Mouse (Mus musculus) urinary bladder, adult 2 months (tissue): ENCODE results near the gene Gm7356. TPM values are rescaled to one million over a fixed set of nuclear protein-coding genes. Genes with fewer than 3 reads are reported as not detected.
"Not testable (repeated sequence)": the region's sequence is repeated elsewhere in the genome, so short reads cannot be mapped to it uniquely, and the experiment has no call there.

Source experiments
- DNase-seq: peaks from one replicate; pipeline ENCODE4 v3.0.0; 2022; ENCODE audit warnings: low spot score
- polyA plus RNA-seq: library from polyadenylated mRNA; depleted of rRNA; stranded (reverse); fragments of >200 nt; gene quantifications from 2 replicates; pipeline ENCODE4 v1.2.3, GENCODE M21; 2012; rRNA removed

The Gm7356 gene
- not detected in 2 replicates for polyA plus RNA-seq

GRCm38 (mm10) chr17:14003604-14004003 is at the start of gene Gm7356:
TSS of gene Gm7356 (minus strand) at chr17:14003704.
- not testable (repeated sequence) for DNase-seq

GRCm38 (mm10) chr17:14041880-14042279 is 38.4 kb upstream of the Gm7356 start:
- not testable (repeated sequence) for DNase-seq

DNA sequence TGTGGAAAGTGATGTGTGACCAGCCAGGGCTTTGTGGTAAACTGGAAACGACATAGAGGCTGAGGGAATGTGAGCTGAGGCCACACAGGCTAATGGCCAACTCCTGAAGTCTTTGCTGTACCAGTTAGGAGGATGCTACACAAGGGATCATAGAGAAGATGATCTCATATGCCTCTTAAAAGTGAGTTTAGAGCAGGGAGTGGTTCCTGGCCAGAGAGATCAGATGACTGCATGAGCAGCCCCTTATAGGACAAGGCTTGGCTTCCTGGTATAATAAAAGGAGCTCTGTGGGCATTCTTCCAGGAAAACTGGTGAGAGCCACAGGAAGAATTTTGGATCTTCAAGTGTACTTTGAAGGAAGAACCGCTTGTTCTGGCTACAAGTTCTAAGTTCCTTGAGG is 33.5 kb upstream of the Gm7356 start:
- DNase-seq: not testable (repeated sequence)

GRCm38 (mm10) chr17:14036113-14036512 is 32.6 kb upstream of the Gm7356 start:
- not testable (repeated sequence) for DNase-seq

GRCm38 (mm10) chr17:13993425-13993824 is 10.1 kb downstream of the Gm7356 start:
- not testable (repeated sequence) for DNase-seq

DNA sequence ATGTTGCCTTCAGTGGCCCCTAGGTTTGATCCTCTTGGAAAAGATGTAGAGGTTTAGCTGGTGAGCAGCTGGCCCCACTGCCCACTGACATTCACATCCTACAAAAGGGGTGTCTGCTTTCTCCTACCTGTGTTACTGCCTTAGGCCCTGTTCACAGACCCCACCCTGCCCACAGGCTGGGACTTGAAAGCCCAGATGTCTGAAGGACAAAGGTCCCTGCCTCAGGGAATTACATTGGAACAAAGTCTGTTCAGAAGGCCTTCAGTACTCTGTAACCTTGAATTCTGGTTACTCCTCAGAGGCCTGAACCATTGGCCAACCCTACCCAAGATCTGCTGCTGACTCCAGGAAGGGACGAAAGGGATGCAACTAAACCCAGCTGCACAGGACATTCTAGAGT is 15.8 kb downstream of the Gm7356 start:
- DNase-seq: no peak

DNA sequence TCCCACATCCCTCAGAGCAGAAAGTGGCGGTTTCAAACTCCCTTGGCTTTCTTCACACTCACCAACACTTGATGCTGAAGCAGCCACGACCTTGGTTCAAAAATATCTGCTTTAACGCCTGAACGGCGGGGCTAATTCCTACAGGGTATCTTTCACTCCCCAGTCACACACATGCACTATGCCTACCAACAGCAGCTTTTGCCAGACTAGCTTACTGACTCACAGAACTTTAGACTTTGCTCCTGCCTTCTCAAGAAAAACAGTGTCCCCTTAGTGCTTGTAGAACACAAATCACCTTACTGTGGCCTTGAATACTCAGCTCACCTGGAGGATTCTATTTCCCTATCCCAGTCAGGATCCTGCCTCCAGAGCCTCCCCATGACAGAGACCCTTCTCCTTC is 32.7 kb downstream of the Gm7356 start:
- DNase-seq: not testable (repeated sequence)

- DNase-seq: not testable (repeated sequence)
These were observed 33.6 kb downstream of the Gm7356 start for GRCm38 (mm10) chr17:13969917-13970316.

DNA sequence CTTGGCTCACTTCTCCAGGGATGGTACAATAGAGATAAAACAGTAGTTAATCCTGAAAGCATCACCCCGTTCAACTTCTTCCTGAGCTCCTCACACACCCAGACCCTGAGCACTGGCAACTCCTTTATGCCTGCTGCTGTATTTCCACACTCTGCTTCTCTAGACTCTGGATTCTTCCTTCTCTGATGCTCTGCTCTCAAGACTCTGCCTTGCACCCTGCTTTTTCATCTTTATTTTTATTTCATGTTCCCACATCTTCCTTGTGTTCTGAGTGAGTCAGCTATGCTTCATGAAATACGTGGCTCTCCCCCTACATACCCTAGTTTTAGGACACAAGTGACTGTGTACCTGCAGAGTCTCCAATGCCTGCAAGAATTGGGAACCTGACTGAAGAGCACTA is 38.5 kb downstream of the Gm7356 start:
- DNase-seq: not testable (repeated sequence)

DNA sequence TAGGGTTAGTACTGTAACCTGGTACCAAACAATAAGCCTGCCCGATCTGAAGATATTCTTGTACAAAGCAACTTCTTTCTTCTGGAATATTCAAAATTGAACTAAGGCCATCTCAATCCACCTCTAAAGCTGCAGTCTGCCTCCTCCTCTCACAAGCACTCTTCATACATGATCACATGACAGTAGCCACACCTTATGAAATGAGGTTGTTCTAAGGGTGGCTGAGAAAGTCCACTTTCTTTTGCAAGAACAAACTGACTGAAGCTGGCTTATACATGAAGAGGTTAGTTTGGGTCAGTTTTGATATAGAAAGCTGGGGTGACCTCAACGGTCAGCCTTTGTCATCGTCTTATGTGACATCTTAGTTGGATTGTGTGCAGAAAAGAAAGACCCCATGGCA is 41.3 kb downstream of the Gm7356 start:
- not testable (repeated sequence) for DNase-seq

DNA sequence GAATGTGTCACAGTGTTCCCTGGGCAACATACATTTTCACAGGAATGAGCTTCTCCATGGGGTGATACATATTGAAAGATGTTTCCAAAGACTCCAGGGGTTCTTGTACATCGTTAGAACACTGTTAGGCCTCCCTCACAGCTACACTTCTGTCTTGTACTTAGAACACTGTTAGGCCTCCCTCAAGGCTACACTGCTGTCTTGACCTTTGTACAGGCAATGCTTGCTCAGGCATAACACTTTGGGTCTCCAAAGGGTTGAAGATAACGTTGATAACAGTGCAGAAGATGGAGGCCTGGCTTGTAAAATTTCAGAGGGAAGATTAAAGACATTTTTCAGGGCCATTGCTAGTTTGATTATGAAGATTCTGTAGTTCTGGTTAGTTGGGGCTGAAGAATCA is 45.4 kb downstream of the Gm7356 start:
- DNase-seq: not testable (repeated sequence)

DNA sequence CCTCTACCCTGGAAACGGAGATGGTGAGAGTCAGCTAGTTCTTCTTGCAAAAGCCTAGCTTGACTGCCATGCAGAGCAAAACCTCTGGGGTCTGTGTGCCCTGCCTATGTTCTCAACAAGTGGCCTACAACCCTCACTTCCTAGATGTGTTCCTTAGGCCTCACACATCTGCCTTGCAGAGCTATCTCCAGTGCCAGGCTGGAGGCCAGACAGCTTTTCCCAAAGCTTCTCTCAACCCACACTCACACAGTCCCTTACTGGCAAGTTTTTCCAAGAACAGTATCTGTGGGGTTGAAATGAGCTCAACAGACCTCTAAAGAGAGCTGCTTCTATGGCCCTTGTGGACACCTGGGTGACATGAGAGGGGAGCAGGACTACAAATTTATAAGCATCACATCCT is 51.9 kb downstream of the Gm7356 start:
- not testable (repeated sequence) for DNase-seq

Other genes starting within 250 kb of the Gm7356 start
- 42.2 and 55.3 TPM in 2 replicates for gene Afdn, start 243.2 kb downstream of the Gm7356 start, polyA plus RNA-seq
- 2.9 and 4.4 TPM in 2 replicates for gene Tcte2, start 241.9 kb downstream of the Gm7356 start, polyA plus RNA-seq
- gene Gm7168, start 55.3 kb downstream of the Gm7356 start, polyA plus RNA-seq: not detected in 2 replicates
- gene Gm7358, start 55.8 kb upstream of the Gm7356 start, polyA plus RNA-seq: not detected in 2 replicates
- gene Dact2, start 200.6 kb upstream of the Gm7356 start, polyA plus RNA-seq: 1.2 and 1.4 TPM in 2 replicates